Comparison of ENCODE assay signal across 30 mouse cellular contexts in genomic region chr19:16684210-16684609, GRCm38 (mm10).
"Had no signal": no experiment of that assay in that cellular context is flagged by ENCODE, and none has a peak within 500 bp of the region (broad histone marks: within the 10 kb centered on the region; RNA-seq: fewer than 3 reads in every experiment).

No protein-coding gene starts in this region.

- H3K4me2 ChIP-seq: limb, embryonic 12.5 days; limb, embryonic 13.5 days; limb, embryonic 15.5 days; liver, embryonic 11.5 days; liver, embryonic 12.5 days; liver, embryonic 13.5 days; liver, embryonic 15.5 days; lung, embryonic 14.5 days; lung, embryonic 15.5 days; midbrain, embryonic 11.5 days; midbrain, embryonic 12.5 days; midbrain, embryonic 13.5 days; midbrain, embryonic 15.5 days; neural tube, embryonic 12.5 days had no signal

- H3K9ac ChIP-seq: limb, embryonic 12.5 days; limb, embryonic 13.5 days; limb, embryonic 15.5 days; liver, embryonic 12.5 days; liver, embryonic 13.5 days; liver, embryonic 14.5 days; liver, embryonic 15.5 days; liver, postnatal 0 days; lung, embryonic 14.5 days; lung, embryonic 15.5 days; midbrain, embryonic 12.5 days; midbrain, embryonic 13.5 days; midbrain, embryonic 15.5 days; neural tube, embryonic 12.5 days had no signal

- H3K9me3 ChIP-seq: limb, embryonic 10.5 days; limb, embryonic 12.5 days; limb, embryonic 13.5 days; limb, embryonic 15.5 days; liver, embryonic 12.5 days; liver, embryonic 13.5 days; liver, embryonic 15.5 days; lung, embryonic 15.5 days; megakaryocyte, embryonic 14.5 days; midbrain, embryonic 10.5 days; midbrain, embryonic 12.5 days; midbrain, embryonic 13.5 days; midbrain, embryonic 15.5 days; neural tube, embryonic 12.5 days had no signal

- H3K27me3 ChIP-seq: limb, embryonic 12.5 days; limb, embryonic 13.5 days; limb, embryonic 15.5 days; liver, embryonic 12.5 days; liver, embryonic 13.5 days; liver, embryonic 15.5 days; lung, embryonic 15.5 days; megakaryocyte, embryonic 14.5 days; midbrain, embryonic 12.5 days; midbrain, embryonic 13.5 days; midbrain, embryonic 15.5 days; neural tube, embryonic 12.5 days had no signal

- H3K4me3 ChIP-seq: limb, embryonic 10.5 days; limb, embryonic 12.5 days; limb, embryonic 13.5 days; limb, embryonic 15.5 days; liver, embryonic 12.5 days; liver, embryonic 13.5 days; liver, embryonic 15.5 days; lung, embryonic 15.5 days; megakaryocyte, embryonic 14.5 days; midbrain, embryonic 10.5 days; midbrain, embryonic 12.5 days; midbrain, embryonic 13.5 days; midbrain, embryonic 15.5 days; myocyte; neural tube, embryonic 12.5 days had no signal

- H3K27ac ChIP-seq: limb, embryonic 10.5 days; limb, embryonic 12.5 days; limb, embryonic 13.5 days; limb, embryonic 15.5 days; liver, embryonic 12.5 days; liver, embryonic 13.5 days; liver, embryonic 14.5 days; liver, embryonic 15.5 days; lung, embryonic 15.5 days; macrophage; midbrain, embryonic 10.5 days; midbrain, embryonic 12.5 days; midbrain, embryonic 13.5 days; midbrain, embryonic 15.5 days; neural tube, embryonic 12.5 days had no signal

- DNase-seq: left cerebral cortex, postnatal 4 days; liver; liver, embryonic 13.5 days; liver, postnatal 0 days; lung, adult 18-20 months; lung, adult 2 months; lung, embryonic 14.5 days; lung, postnatal 10 days; lung, postnatal 14 days; lung, postnatal 36 days; lung, postnatal 4 days; midbrain, embryonic 14.5 days had no signal

- H3K4me1 ChIP-seq: limb, embryonic 10.5 days; limb, embryonic 12.5 days; limb, embryonic 13.5 days; limb, embryonic 15.5 days; liver, embryonic 12.5 days; liver, embryonic 13.5 days; liver, embryonic 15.5 days; lung, embryonic 15.5 days; megakaryocyte, embryonic 14.5 days; midbrain, embryonic 10.5 days; midbrain, embryonic 12.5 days; midbrain, embryonic 13.5 days; midbrain, embryonic 15.5 days; neural tube, embryonic 12.5 days had no signal

- H3K36me3 ChIP-seq: limb, embryonic 10.5 days; limb, embryonic 12.5 days; limb, embryonic 13.5 days; limb, embryonic 15.5 days; lung, embryonic 15.5 days; midbrain, embryonic 12.5 days; midbrain, embryonic 13.5 days; midbrain, embryonic 15.5 days; neural tube, embryonic 12.5 days had no signal
